Mouse (Mus musculus) left cerebral cortex, adult 8-10 months (tissue): ENCODE data around the gene Robo3. TPM values are rescaled to one million over a fixed set of nuclear protein-coding genes. Genes with fewer than 3 reads are reported as not detected.

Source experiments
- DNase-seq, 2 experiments: peaks; one replicate each; pipeline ENCODE4 v3.0.0; 2022; ENCODE audit warnings: low spot score in 2 of 2
- total RNA-seq, 4 experiments: library from RNA; stranded (reverse); gene quantifications; 2 replicates each; pipeline ENCODE4 v1.2.4; 2022

Gene Robo3
- total RNA-seq, 4 experiments from 2014 or later = 11.7 to 19.2 (median 15.1) TPM

DNA sequence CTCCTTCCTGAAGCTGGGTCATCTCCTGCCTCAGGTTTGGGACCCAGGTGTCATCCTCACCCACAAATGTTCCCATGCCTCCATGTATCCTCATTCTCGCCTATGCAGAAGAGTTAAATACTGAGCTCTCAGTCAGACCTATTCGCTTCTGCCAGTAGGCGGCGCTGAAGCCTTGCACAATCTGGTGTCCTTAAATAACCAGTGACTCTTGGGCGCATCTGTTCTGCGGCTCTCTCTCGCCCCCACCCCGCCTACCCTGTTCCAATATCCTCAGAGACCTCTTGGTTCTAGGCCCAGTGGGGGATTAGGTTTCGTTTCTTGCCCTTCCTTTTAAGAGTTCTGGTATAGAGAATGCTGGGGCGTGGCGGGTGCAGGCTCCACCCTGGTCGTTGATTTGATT lies 2.5 kb downstream of the Robo3 start:
- DNase-seq = peak; percentile 87 to 88

GRCm38 (mm10) chr9:37429326-37429725 lies 3.7 kb downstream of the Robo3 start:
- peak in 1 of 2 experiments; percentile 6 for DNase-seq

GRCm38 (mm10) chr9:37421239-37421638 lies 11.8 kb downstream of the Robo3 start:
- DNase-seq = no peak

DNA sequence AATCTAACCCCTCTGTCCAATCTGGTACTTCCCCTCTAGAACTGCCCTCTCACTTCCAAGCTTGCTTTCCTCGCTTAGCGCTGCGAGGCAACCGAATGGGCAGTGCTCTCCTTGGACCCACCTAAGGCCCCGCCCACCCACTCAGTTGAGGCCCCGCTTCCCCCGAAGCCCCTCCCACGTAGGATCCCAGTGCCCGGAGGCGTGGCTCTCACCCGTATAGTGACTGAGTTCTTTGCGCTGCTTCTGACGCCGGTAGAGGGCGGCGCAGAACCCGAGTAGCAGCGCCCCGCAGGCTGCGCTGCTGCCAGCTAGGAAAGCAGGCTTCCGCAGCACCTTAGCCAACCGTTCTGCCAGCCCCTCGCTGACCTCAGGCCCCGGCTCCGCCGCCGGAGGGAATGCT lies 12.4 kb downstream of the Robo3 start:
- DNase-seq = peak in 1 of 2 experiments; percentile 54

DNA sequence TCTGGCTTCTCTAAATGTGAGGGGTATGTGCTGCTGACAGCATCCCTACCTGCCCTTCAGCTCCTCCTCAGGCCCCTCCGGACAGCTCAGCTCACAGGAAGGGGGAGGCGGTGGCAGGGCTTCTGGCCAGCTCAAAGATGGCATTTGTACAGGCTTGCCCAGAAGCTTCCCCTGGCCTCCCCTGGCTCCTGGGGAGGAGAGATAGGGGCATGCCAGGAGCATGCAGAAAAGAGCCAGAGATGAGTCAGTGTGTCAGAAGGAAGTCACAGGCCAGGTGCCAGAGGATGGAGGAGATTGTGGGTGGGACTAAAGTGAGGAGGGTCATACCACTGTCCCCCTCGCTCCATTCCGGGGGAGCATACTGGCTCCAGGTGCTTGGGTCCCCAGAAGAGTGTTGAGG lies 14.3 kb downstream of the Robo3 start:
- DNase-seq = no peak

DNA sequence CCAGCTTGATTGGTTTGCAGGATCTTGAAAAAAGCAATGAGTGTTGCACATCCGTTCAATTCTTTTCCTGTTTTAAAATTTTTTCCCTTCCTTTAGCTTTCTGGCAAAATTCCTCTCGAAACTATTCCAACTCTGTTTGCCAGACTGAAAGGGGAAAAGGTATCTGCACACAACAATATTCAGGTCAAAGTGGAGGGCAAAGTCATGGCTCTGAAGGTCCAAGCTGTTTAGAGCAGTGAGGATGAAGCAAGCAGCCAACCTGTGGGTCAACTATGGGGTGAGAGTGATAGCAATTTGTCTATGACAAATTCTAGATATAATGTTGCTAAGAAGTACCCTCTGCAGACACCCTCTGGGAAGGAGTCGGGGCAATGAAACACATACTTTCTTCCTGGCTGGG lies 18.4 kb downstream of the Robo3 start:
- no peak for DNase-seq

- DNase-seq = no peak
Measured at GRCm38 (mm10) chr9:37412989-37413388, 20.1 kb downstream of the Robo3 start.

- no peak for DNase-seq
Measured at GRCm38 (mm10) chr9:37409698-37410445, 23.2 kb downstream of the Robo3 start.

- no peak for DNase-seq
Measured at GRCm38 (mm10) chr9:37407850-37408502, 25.1 kb downstream of the Robo3 start.

GRCm38 (mm10) chr9:37406372-37406771 lies 26.7 kb downstream of the Robo3 start:
- no peak for DNase-seq

DNA sequence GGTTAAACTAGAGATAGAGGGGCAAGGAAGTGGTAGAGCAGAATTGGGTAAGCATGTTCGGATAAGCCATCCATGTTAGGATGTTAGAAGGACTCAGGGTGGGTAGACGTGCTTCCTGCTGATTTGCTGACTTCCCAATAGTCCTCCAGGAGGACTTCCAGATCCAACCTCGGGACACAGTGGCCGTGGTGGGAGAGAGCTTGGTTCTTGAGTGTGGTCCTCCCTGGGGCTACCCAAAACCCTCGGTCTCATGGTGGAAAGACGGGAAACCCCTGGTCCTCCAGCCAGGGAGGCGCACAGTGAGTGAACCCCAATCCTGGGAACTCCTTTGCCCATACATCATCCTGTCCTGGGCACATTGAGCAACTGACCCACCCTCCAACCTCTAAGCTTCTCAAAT lies 30.0 kb downstream of the Robo3 start:
- no peak for DNase-seq

GRCm38 (mm10) chr9:37402501-37402900 lies 30.5 kb downstream of the Robo3 start:
- DNase-seq = no peak

- no peak for DNase-seq
Measured at GRCm38 (mm10) chr9:37401802-37402201, 31.2 kb downstream of the Robo3 start, which contains the start of gene Robo4. Robo4 (plus strand) TSS chr9:37401897.

- no peak for DNase-seq
Measured at GRCm38 (mm10) chr9:37400585-37400984, 32.5 kb downstream of the Robo3 start.

DNA sequence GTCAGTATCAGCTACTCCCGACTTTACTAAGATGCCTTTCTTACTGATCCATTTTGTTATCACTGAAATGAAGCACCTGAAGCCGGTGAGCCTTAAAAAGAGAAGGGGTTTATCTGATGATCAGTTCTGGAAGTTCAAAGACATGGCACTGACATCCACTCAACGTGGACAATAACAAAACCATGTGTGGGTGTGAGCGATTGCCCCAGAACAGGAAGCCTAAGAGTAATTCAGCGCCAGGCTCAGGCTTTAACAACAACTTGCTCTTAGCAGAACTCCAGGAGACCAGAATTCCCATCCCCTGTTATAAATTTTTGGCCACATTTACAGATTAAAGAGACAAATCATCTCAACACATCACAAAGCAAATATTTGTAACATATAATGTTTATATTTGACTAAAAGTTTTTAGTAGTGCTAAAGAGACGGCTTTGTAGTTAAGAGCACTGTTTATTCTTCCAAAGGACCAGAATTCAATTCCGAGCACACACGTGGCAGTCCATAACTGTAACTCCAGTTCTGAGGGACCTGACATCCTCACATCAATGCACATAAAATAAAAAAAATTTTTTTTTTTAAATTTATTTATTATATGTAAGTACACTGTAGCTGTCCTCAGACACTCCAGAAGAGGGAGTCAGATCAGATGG lies 39.4 kb downstream of the Robo3 start:
- DNase-seq = no peak

DNA sequence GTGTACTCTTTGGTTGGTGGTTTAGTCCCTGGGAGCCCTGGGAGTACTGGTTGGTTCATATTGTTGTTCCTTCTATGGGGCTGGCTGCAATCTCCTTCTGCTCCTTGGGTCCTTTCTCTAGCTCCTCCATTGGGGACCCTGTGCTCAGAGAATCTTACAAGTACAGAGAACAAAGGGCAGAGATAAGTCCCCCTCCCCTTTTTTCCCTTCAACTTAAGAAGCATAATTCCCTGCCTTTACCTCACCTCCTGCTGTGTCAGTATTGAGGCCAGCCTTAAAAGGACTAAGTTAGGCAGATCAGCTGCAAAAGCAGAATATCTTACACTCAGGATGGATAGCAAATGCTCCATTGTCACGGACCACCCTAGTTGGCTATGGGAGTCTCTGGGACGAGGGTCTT lies 41.0 kb downstream of the Robo3 start:
- no peak for DNase-seq

DNA sequence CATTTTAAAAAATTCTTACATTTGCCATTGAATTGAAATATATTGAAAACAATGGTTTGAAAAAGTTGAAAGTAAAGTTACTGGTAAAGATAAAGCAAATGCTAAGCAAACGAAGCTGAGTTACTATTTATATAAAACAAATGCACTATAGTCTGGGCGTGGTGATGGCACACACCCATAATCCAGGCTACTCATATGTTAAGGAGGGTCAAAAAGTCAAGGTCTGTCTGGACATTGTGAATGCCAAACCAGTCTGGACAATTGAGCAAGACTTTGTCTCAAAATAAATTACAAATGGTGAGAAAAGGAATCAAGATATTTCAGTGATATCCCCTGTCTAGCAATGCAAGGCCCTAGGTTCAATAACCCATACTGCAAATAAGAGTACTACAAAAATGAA lies 42.2 kb downstream of the Robo3 start:
- no peak for DNase-seq

DNA sequence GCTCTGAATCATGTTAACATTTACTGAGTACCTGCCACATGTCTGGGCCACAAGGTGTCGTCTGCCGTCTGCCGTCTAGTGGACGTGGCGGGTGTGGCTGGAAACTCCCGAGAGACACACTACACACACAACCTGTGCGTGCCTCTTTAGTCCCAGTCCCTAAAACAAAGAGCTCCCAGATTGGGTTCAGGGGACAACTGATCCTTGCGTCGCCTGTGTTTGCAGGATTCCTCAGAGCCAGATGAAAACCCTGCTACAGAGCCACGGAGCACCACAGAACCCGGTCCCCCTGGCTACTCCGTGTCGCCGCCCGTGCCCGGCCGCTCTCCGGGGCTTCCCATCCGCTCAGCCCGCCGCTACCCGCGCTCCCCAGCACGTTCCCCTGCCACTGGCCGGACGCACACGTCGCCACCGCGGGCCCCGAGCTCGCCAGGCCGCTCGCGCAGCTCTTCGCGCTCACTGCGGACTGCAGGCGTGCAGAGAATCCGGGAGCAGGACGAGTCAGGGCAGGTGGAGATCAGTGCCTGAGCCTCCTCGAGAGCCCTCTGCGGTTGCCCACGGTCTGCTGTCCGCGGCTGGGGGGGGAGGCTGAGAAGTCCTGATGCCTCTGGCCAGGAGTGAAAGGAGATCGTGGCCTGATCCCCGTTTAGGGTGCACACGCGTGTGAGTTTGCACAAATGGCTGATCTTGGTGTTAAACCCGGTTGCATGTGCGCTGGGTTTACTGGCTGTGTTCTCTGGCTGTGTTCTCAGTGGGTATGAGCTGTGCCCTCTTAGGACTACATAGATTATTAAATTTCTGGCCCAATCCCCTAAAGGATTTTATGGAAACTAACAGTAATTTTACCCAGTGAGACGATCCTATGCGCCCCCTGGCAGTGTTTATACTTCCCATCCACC lies 48.5 kb downstream of the Robo3 start:
- no peak for DNase-seq

GRCm38 (mm10) chr9:37383161-37383560 lies 49.9 kb downstream of the Robo3 start:
- no peak for DNase-seq

- DNase-seq = no peak
Measured at GRCm38 (mm10) chr9:37375718-37376117, 57.3 kb downstream of the Robo3 start.

- DNase-seq = no peak
Measured at GRCm38 (mm10) chr9:37371232-37371801, 61.7 kb downstream of the Robo3 start.
